Mouse (Mus musculus) ES-E14 (cell line): ENCODE results near the gene Tldc1.

Experiments used
- MAFK ChIP-seq: IDR thresholded peaks from 2 replicates; pipeline ENCODE4 v1.6.1; 2014; ENCODE audit warnings: mild to moderate bottlenecking, low read depth, low read length, inconsistent platforms; ENCODE audit not compliant: insufficient read depth
- ZC3H11A ChIP-seq: IDR thresholded peaks from 2 replicates; pipeline ENCODE4 v1.6.1; 2012; ENCODE audit warnings: low read depth, mild to moderate bottlenecking, inconsistent platforms, low read length, borderline replicate concordance

DNA sequence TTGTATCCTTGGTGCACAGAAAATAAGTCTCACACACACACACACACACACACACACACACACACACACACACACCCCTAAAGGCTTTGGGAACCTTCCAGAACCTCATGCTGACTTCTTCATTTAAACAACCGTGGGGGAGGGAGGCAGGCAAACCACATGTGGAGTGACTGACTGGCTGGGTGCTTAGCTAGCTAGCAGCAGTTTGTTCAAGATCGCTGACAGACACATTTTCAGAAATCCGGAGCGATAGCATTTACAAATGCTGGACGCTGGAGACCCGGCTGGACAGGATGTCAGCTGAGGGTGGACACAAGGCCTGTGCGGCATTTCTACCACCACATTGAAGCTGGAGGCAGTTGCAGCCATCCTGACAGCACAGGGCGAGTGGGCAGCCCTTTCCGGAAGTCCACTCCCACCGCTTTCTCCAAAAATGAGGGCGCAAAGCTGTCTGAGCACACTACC lies 46.6 kb upstream of the Tldc1 start:
- no peak for TF ChIP-seq MAFK
- TF ChIP-seq ZC3H11A, result no peak
